Mouse (Mus musculus) liver, embryonic 14.5 days (tissue): Measurements from ENCODE around the gene Hoxd4. TPM values are rescaled to one million over a fixed set of nuclear protein-coding genes. Genes with fewer than 3 reads are reported as not detected.
A peak's percentile ranks its signal among the peaks of the same experiment; 100 is the strongest.

Experiments
- ATAC-seq: fragments of 200-750 bp; cut with Nextera tagmentation; 2 replicates; pipeline ENCODE4 v1.8.0; 2017; ENCODE audit warnings: moderate number of reproducible peaks, mild to moderate bottlenecking, moderate library complexity; ENCODE audit not compliant: insufficient read depth
- DNase-seq, 3 experiments: peaks; one replicate each; pipeline ENCODE4 v3.0.0-alpha.2; 2012 to 2013; ENCODE audit warnings: low read depth in 3 of 3, low spot score in 3 of 3
- H3K27ac ChIP-seq: fragments of 300-500 bp; sonication (generic); 2 replicates; pipeline ENCODE4 v1.5.1; 2014; ENCODE audit warnings: moderate library complexity, mild to moderate bottlenecking, control low read depth, inconsistent platforms
- H3K27me3 ChIP-seq: fragments of 300-500 bp; sonication (generic); 2 replicates; pipeline ENCODE4 v1.6.1; 2014; ENCODE audit warnings: mild to moderate bottlenecking, low read length, moderate library complexity; ENCODE audit not compliant: control insufficient read depth, insufficient read depth
- H3K36me3 ChIP-seq: fragments of 300-500 bp; sonication (generic); replicated peaks from 2 replicates; pipeline ENCODE4 v1.6.1; 2014; ENCODE audit warnings: low read depth; ENCODE audit not compliant: control insufficient read depth, insufficient read depth
- H3K4me1 ChIP-seq, 2 experiments: fragments of 200-500 bp in 1 of 2; fragments of 300-500 bp in 1 of 2; sonication (generic) in 1 of 2; replicated peaks; 2 replicates each; pipeline ENCODE4 v1.6.1; 2012 to 2014; ENCODE audit warnings: antibody characterized with exemption in 1 of 2, inconsistent platforms in 1 of 2, low read length in 1 of 2; ENCODE audit not compliant: control insufficient read depth in 2 of 2, insufficient read depth in 2 of 2
- H3K4me2 ChIP-seq: fragments of 300-500 bp; sonication (generic); 2 replicates; pipeline ENCODE4 v1.6.1; 2014; ENCODE audit warnings: low read depth, mild to moderate bottlenecking, control low read depth, moderate library complexity
- H3K4me3 ChIP-seq, 2 experiments: fragments of 200-500 bp in 1 of 2; fragments of 300-500 bp in 1 of 2; sonication (generic) in 1 of 2; 2 replicates each; pipeline ENCODE4 v1.5.1; 2012 to 2014; ENCODE audit warnings: low read depth in 2 of 2, low read length in 2 of 2, mild to moderate bottlenecking in 2 of 2, control low read depth in 1 of 2, inconsistent platforms in 1 of 2, moderate library complexity in 1 of 2; ENCODE audit not compliant: insufficient read depth in 1 of 2
- H3K9ac ChIP-seq: fragments of 300-500 bp; sonication (generic); replicated peaks from 2 replicates; pipeline ENCODE4 v1.6.1; 2014; ENCODE audit warnings: mild to moderate bottlenecking, control low read depth, moderate library complexity
- H3K9me3 ChIP-seq: fragments of 300-500 bp; sonication (generic); 2 replicates; pipeline ENCODE4 v1.6.1; 2016; ENCODE audit warnings: low read length, mixed read lengths; ENCODE audit not compliant: control insufficient read depth
- CTCF ChIP-seq: IDR thresholded peaks from 2 replicates; pipeline ENCODE4 v1.5.1; 2016; ENCODE audit warnings: antibody characterized with exemption, low read depth, control low read depth
- EP300 ChIP-seq: IDR thresholded peaks from 2 replicates; pipeline ENCODE4 v1.6.1; 2016; ENCODE audit warnings: antibody characterized with exemption, low read depth
- WGBS: fragments of 180-500 bp; shearing (Covaris S2); extraction: QIAGEN DNeasy Blood & Tissue Kit; methylation state at CpG from one replicate; pipeline ENCODE4 v1.1.7; 2014; ENCODE audit not compliant: insufficient replicate concordance; 5-methylcytosine and 5-hydroxymethylcytosine counted together
- polyA plus RNA-seq, 2 experiments: library from polyadenylated mRNA; depleted of rRNA in 1 of 2; stranded (reverse) in 1 of 2; unstranded in 1 of 2; fragments of >200 nt; fragmentation: Nextera tagmentation in 1 of 2; extraction: Ambion mirVana in 1 of 2; gene quantifications; 2 replicates each; pipeline versions ENCODE4 v1.2.1 to v1.2.3; 2012 to 2014

Hoxd4 gene
- polyA plus RNA-seq, 2 experiments, result 0.04 TPM; not detected in 1

- ATAC-seq, result no peak
These were observed 13.3 kb upstream of the Hoxd4 start for GRCm38 (mm10) chr2:74698201-74699052.

GRCm38 (mm10) chr2:74699053-74699430, 12.7 kb upstream of the Hoxd4 start:
- Histone ChIP-seq H3K9ac (no peak overlapping the region), H3K36me3 (no peaks in the 10 kb centered on the region), H3K27me3 (peaks cover 99% of the 10 kb centered on the region), H3K4me1 (no peaks in the 10 kb centered on the region), H3K4me2 (no peak overlapping the region), H3K27ac (no peak overlapping the region), H3K4me3 (no peak overlapping the region), H3K9me3 (no peaks in the 10 kb centered on the region)
- 3% methylated on average over 17 of the region's 17 CpGs for WGBS
- DNase-seq (no peak), ATAC-seq (no peak)
- TF ChIP-seq CTCF, result no peak
- TF ChIP-seq EP300, result no peak

More at GRCm38 (mm10) chr2:74698201-74699052, 13.3 kb upstream of the Hoxd4 start:
- Histone ChIP-seq H3K4me1 (no peaks in the 10 kb centered on the region), H3K27ac (no peak overlapping the region), H3K4me3 (no peak overlapping the region; a peak in 1 of 4 replicates), H3K9ac (no peak overlapping the region), H3K27me3 (peaks cover 99% of the 10 kb centered on the region), H3K9me3 (no peaks in the 10 kb centered on the region), H3K4me2 (peak overlapping the region; percentile 34), H3K36me3 (no peaks in the 10 kb centered on the region)
- DNase-seq, result no peak
- TF ChIP-seq EP300, result no peak
- no peak for TF ChIP-seq CTCF
- WGBS, result 1% methylated on average over 76 of the region's 86 CpGs

- H3K36me3 ChIP-seq, result no peaks in the 10 kb centered on the region
- ATAC-seq (no peak), DNase-seq (no peak)
- H3K27me3 ChIP-seq, result peaks cover 99% of the 10 kb centered on the region
- H3K9ac ChIP-seq, result no peak overlapping the region
- 11% methylated on average over 23 of the region's 23 CpGs for WGBS
- no peaks in the 10 kb centered on the region for H3K4me1 ChIP-seq
- no peak overlapping the region for H3K27ac ChIP-seq
- TF ChIP-seq EP300, result no peak
- no peak for TF ChIP-seq CTCF
- no peaks in the 10 kb centered on the region for H3K9me3 ChIP-seq
- no peak overlapping the region for H3K4me2 ChIP-seq
- no peak overlapping the region for H3K4me3 ChIP-seq
These were observed 11.8 kb upstream of the Hoxd4 start for GRCm38 (mm10) chr2:74699664-74700545.

GRCm38 (mm10) chr2:74700546-74701112, 11.1 kb upstream of the Hoxd4 start:
- no peak for TF ChIP-seq CTCF
- TF ChIP-seq EP300, result no peak
- Histone ChIP-seq H3K27ac (no peak overlapping the region), H3K9me3 (no peaks in the 10 kb centered on the region), H3K36me3 (no peaks in the 10 kb centered on the region), H3K4me3 (no peak overlapping the region), H3K9ac (no peak overlapping the region), H3K4me2 (no peak overlapping the region), H3K27me3 (peaks cover 99% of the 10 kb centered on the region), H3K4me1 (no peaks in the 10 kb centered on the region)
- no peak for DNase-seq
- 11% methylated on average over 22 of the region's 22 CpGs for WGBS
- no peak for ATAC-seq
